Mouse (Mus musculus): ENCODE results near the gene Ano10. TPM values are rescaled to one million over a fixed set of nuclear protein-coding genes. Genes with fewer than 3 reads are reported as not detected.

Gene Ano10
- polyA plus RNA-seq, 1 experiment = not detected

GRCm38 (mm10) chr9:122285146-122285832 lies 8.9 kb downstream of the Ano10 start:
- WGBS = 24% methylated on average over 4 of the region's 11 CpGs
- Histone ChIP-seq H3K4me3 (ENCODE audit: insufficient read depth, low read depth, low read length) (no peak overlapping the region), H3K4me1 (ENCODE audit: control insufficient read depth, insufficient read depth, low read length) (peaks cover 15% of the 10 kb centered on the region), H3K27ac (ENCODE audit: insufficient read depth, low read depth, low read length) (no peak overlapping the region)
- TF ChIP-seq POLR2A (IDR thresholded peaks at IDR 0.05; ENCODE audit: insufficient read depth, low read depth, low read length) (no peak), CTCF (IDR thresholded peaks at IDR 0.05; ENCODE audit: insufficient read depth, low read depth, low read length) (no peak)

GRCm38 (mm10) chr9:122284696-122285095 lies 9.5 kb downstream of the Ano10 start:
- WGBS = 79% methylated on average over 2 of the region's 2 CpGs
- H3K27ac ChIP-seq (ENCODE audit: insufficient read depth, low read depth, low read length) = no peak overlapping the region
- H3K4me3 ChIP-seq (ENCODE audit: insufficient read depth, low read depth, low read length) = no peak overlapping the region
- peaks cover 15% of the 10 kb centered on the region for H3K4me1 ChIP-seq (ENCODE audit: control insufficient read depth, insufficient read depth, low read length)
- TF ChIP-seq POLR2A (IDR thresholded peaks at IDR 0.05; ENCODE audit: insufficient read depth, low read depth, low read length) (no peak), CTCF (IDR thresholded peaks at IDR 0.05; ENCODE audit: insufficient read depth, low read depth, low read length) (no peak)

- H3K4me3 ChIP-seq (ENCODE audit: insufficient read depth, low read depth, low read length) = no peak overlapping the region
- WGBS = 90% methylated on average over 4 of the region's 4 CpGs
- no peak for TF ChIP-seq CTCF (IDR thresholded peaks at IDR 0.05; ENCODE audit: insufficient read depth, low read depth, low read length)
- no peak for TF ChIP-seq POLR2A (IDR thresholded peaks at IDR 0.05; ENCODE audit: insufficient read depth, low read depth, low read length)
These were observed 13.2 kb downstream of the Ano10 start for GRCm38 (mm10) chr9:122281004-122281403.

GRCm38 (mm10) chr9:122276665-122277064 lies 17.6 kb downstream of the Ano10 start:
- 75% methylated on average over 2 of the region's 2 CpGs for WGBS
- Histone ChIP-seq H3K4me1 (ENCODE audit: control insufficient read depth, insufficient read depth, low read length) (0 out of 2 replicates have a peak, but pooled peaks cover 3% of the 10 kb centered on the region), H3K4me3 (ENCODE audit: insufficient read depth, low read depth, low read length) (no peak overlapping the region), H3K27ac (ENCODE audit: insufficient read depth, low read depth, low read length) (no peak overlapping the region)
- TF ChIP-seq POLR2A (IDR thresholded peaks at IDR 0.05; ENCODE audit: insufficient read depth, low read depth, low read length) (no peak), CTCF (IDR thresholded peaks at IDR 0.05; ENCODE audit: insufficient read depth, low read depth, low read length) (no peak)

More at GRCm38 (mm10) chr9:122281004-122281403, 13.2 kb downstream of the Ano10 start:
- H3K4me1 ChIP-seq (ENCODE audit: control insufficient read depth, insufficient read depth, low read length) = peaks cover 11% of the 10 kb centered on the region
- H3K27ac ChIP-seq (ENCODE audit: insufficient read depth, low read depth, low read length) = no peak overlapping the region

DNA sequence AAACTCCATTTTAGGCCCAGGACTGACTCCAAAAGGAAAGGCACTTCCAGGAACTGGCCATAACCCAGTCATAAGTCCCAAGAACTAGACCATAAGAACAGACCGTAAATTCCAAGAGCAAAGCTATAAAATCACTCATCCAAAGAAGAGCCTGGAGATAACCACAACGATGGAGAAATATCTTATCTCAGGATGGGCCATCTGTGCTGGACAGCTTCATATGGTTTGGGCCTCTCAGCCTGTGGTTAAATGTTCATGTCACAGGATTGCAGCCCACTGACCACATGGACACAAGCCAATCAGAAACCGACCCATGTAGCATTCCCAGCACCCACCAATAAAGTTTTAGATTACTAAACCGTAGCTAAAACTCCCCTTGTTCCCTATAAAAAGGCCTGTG lies 18.1 kb downstream of the Ano10 start:
- TF ChIP-seq CTCF (IDR thresholded peaks at IDR 0.05; ENCODE audit: insufficient read depth, low read depth, low read length) = no peak
- TF ChIP-seq POLR2A (IDR thresholded peaks at IDR 0.05; ENCODE audit: insufficient read depth, low read depth, low read length) = no peak
- Histone ChIP-seq H3K27ac (ENCODE audit: insufficient read depth, low read depth, low read length) (no peak overlapping the region), H3K4me1 (ENCODE audit: control insufficient read depth, insufficient read depth, low read length) (0 out of 2 replicates have a peak, but pooled peaks cover 3% of the 10 kb centered on the region), H3K4me3 (ENCODE audit: insufficient read depth, low read depth, low read length) (no peak overlapping the region)
- WGBS = 95% methylated on average over 4 of the region's 4 CpGs

GRCm38 (mm10) chr9:122274346-122274745 lies 19.9 kb downstream of the Ano10 start:
- TF ChIP-seq POLR2A (IDR thresholded peaks at IDR 0.05; ENCODE audit: insufficient read depth, low read depth, low read length) = no peak
- TF ChIP-seq CTCF (IDR thresholded peaks at IDR 0.05; ENCODE audit: insufficient read depth, low read depth, low read length) = no peak
- H3K27ac ChIP-seq (ENCODE audit: insufficient read depth, low read depth, low read length) = no peak overlapping the region
- peaks cover 4% of the 10 kb centered on the region for H3K4me1 ChIP-seq (ENCODE audit: control insufficient read depth, insufficient read depth, low read length)
- H3K4me3 ChIP-seq (ENCODE audit: insufficient read depth, low read depth, low read length) = no peak overlapping the region
- WGBS = 84% methylated on average over 4 of the region's 4 CpGs

GRCm38 (mm10) chr9:122273879-122274278 lies 20.3 kb downstream of the Ano10 start:
- no peak for TF ChIP-seq CTCF (IDR thresholded peaks at IDR 0.05; ENCODE audit: insufficient read depth, low read depth, low read length)
- TF ChIP-seq POLR2A (IDR thresholded peaks at IDR 0.05; ENCODE audit: insufficient read depth, low read depth, low read length) = no peak
- WGBS = 81% methylated on average over 4 of the region's 4 CpGs
- Histone ChIP-seq H3K4me3 (ENCODE audit: insufficient read depth, low read depth, low read length) (no peak overlapping the region), H3K4me1 (ENCODE audit: control insufficient read depth, insufficient read depth, low read length) (peaks cover 4% of the 10 kb centered on the region), H3K27ac (ENCODE audit: insufficient read depth, low read depth, low read length) (no peak overlapping the region)

DNA sequence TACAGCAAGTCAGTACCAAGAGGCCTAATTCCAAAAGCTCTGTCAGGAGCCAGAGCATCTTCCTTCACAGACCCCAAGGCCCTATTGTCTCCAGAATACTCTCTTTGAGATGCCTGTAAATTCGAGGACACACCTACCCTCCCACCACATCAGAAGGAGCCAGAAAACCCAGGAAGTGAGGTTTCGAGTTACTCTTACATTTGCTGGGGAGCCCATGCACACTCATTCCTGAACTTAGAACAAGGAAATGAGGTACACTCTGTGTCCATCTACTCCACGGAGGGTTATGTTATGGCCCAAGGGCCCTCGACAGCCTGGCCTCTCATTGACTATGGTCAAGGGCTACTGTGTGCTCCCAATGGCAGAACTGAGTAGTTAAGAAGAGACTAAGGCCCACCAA lies 22.4 kb downstream of the Ano10 start:
- 75% methylated on average over 4 of the region's 4 CpGs for WGBS
- no peak overlapping the region for H3K27ac ChIP-seq (ENCODE audit: insufficient read depth, low read depth, low read length)
- no peak overlapping the region for H3K4me3 ChIP-seq (ENCODE audit: insufficient read depth, low read depth, low read length)
- TF ChIP-seq CTCF (IDR thresholded peaks at IDR 0.05; ENCODE audit: insufficient read depth, low read depth, low read length) (no peak), POLR2A (IDR thresholded peaks at IDR 0.05; ENCODE audit: insufficient read depth, low read depth, low read length) (no peak)
- peaks cover 10% of the 10 kb centered on the region for H3K4me1 ChIP-seq (ENCODE audit: control insufficient read depth, insufficient read depth, low read length)

DNA sequence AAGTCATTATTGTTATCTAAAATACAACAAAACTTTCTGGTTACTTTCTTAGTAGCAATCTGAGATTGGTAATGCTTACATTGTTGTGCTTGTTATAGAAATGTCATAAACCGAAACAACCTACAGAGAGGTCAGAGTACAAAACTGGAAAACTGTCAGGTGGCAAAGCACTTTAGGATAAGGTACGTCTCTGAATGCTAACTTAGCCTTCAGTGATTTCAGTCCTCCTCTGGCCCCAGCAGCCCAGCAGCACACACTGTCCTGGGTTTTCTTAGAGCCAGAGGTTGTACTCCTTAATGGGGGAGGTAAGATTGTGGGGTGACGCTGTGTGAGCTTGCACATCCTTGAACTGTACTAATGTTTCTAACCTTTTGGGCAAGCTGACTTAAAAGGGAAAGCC lies 22.9 kb downstream of the Ano10 start:
- no peak for TF ChIP-seq CTCF (IDR thresholded peaks at IDR 0.05; ENCODE audit: insufficient read depth, low read depth, low read length)
- no peak for TF ChIP-seq POLR2A (IDR thresholded peaks at IDR 0.05; ENCODE audit: insufficient read depth, low read depth, low read length)
- 95% methylated on average over 3 of the region's 3 CpGs for WGBS

More for the DNA sequence above, 22.9 kb downstream of the Ano10 start:
- no peak overlapping the region for H3K4me3 ChIP-seq (ENCODE audit: insufficient read depth, low read depth, low read length)
- no peak overlapping the region for H3K27ac ChIP-seq (ENCODE audit: insufficient read depth, low read depth, low read length)
- H3K4me1 ChIP-seq (ENCODE audit: control insufficient read depth, insufficient read depth, low read length) = peaks cover 12% of the 10 kb centered on the region

All from olfactory bulb, adult 2 months (tissue).